In the genomic region with DNA sequence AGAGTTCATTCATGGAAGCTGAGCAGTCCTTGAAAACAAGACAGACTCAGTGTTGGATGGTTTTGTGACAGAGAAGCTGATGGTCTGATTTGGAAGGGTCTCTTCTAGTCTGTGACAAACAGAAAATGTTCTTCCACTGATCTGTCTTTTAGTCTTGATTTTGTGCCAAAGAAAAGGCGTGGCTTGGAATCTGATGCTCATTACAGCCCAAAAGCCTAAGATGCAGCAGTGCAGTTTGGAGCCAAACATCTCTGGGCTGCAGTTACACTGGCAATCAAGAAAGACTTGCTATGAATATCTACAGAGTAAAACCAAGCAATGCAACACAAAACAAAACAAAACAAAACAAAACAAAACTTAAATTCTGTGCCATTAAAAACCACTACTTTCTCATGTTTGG, we compare ENCODE assay signal across 23 mouse cellular contexts. TPM values are rescaled to one million over a fixed set of nuclear protein-coding genes. Genes with fewer than 3 reads are reported as not detected.
DNase-seq lines count a peak whose midpoint lies in the region; ATAC-seq and TF ChIP-seq lines count a peak whose summit lies in the region.
"Had no signal": no experiment of that assay in that cellular context is flagged by ENCODE, and none has a peak within 500 bp of the region (broad histone marks: within the 10 kb centered on the region; RNA-seq: fewer than 3 reads in every experiment).

No protein-coding gene starts in this region.

- 37% methylated on average over 1 of the region's 1 CpGs for WGBS in forebrain, postnatal 0 days
- 53% methylated on average over 1 of the region's 1 CpGs for WGBS in forebrain, embryonic 13.5 days

- peak; percentile 31 for DNase-seq in forebrain, postnatal 0 days
- DNase-seq in left cerebral cortex, adult 2 months (ENCODE audit: extremely low spot score in 1 of 2, low spot score in 2 of 2): no peak
- no peak for DNase-seq in left cerebral cortex, adult 8-10 months (ENCODE audit: low spot score in 2 of 2)
- peak; percentile 30 for DNase-seq in 3T3-L1 (ENCODE audit: low read depth, low spot score)
- DNase-seq in Muller cell, postnatal 12 days (ENCODE audit: inconsistent ontology term): peak; percentile 25
- no peak for DNase-seq in spleen, adult 12 weeks (ENCODE audit: low spot score)
- DNase-seq in right cerebral cortex, postnatal 25 days: no peak
- DNase-seq: adrenal gland, postnatal 36 days; cerebellum, adult 18-20 months; cerebellum, postnatal 36 days; embryo, embryonic 11 days; gastrocnemius, postnatal 25 days; kidney, postnatal 4 days; liver; lung, postnatal 4 days; midbrain, embryonic 14.5 days; spleen, adult 18-20 months had no signal

- no peak overlapping the region for H3K4me3 ChIP-seq in forebrain, postnatal 0 days (ENCODE audit: low read depth, low read length)
- H3K4me3 ChIP-seq in forebrain, embryonic 13.5 days: no peak overlapping the region
- H3K4me3 ChIP-seq in left cerebral cortex, adult 2 months: no peak overlapping the region
- H3K4me3 ChIP-seq: heart, embryonic 12.5 days; hindbrain, embryonic 12.5 days; kidney, embryonic 15.5 days had no signal

- no peaks in the 10 kb centered on the region for H3K27me3 ChIP-seq in forebrain, postnatal 0 days (ENCODE audit: insufficient read depth, low read length)
- H3K27me3 ChIP-seq in forebrain, embryonic 13.5 days: no peaks in the 10 kb centered on the region
- H3K27me3 ChIP-seq: heart, embryonic 12.5 days; hindbrain, embryonic 12.5 days; kidney, embryonic 15.5 days had no signal

- H3K4me2 ChIP-seq in forebrain, postnatal 0 days (ENCODE audit: low read depth): no peak overlapping the region
- no peak overlapping the region for H3K4me2 ChIP-seq in forebrain, embryonic 13.5 days
- H3K4me2 ChIP-seq: heart, embryonic 12.5 days; hindbrain, embryonic 12.5 days; kidney, embryonic 15.5 days had no signal

- no peak for TF ChIP-seq CTCF in forebrain, postnatal 0 days (IDR thresholded peaks at IDR 0.05; ENCODE audit: low read depth)
- no peak for TF ChIP-seq CTCF in left cerebral cortex, adult 2 months (IDR thresholded peaks at IDR 0.05)

- no peaks in the 10 kb centered on the region for H3K9me3 ChIP-seq in forebrain, postnatal 0 days (ENCODE audit: low read length)
- no peaks in the 10 kb centered on the region for H3K9me3 ChIP-seq in forebrain, embryonic 13.5 days (replicated peaks)
- H3K9me3 ChIP-seq: heart, embryonic 12.5 days; hindbrain, embryonic 12.5 days; kidney, embryonic 15.5 days had no signal

- no peaks in the 10 kb centered on the region for H3K4me1 ChIP-seq in forebrain, postnatal 0 days (ENCODE audit: insufficient read depth)
- H3K4me1 ChIP-seq in forebrain, embryonic 13.5 days: no peaks in the 10 kb centered on the region
- H3K4me1 ChIP-seq: heart, embryonic 12.5 days; hindbrain, embryonic 12.5 days; kidney, embryonic 15.5 days had no signal

- no peak overlapping the region for H3K9ac ChIP-seq in forebrain, postnatal 0 days
- no peak overlapping the region for H3K9ac ChIP-seq in forebrain, embryonic 13.5 days
- H3K9ac ChIP-seq: heart, embryonic 12.5 days; hindbrain, embryonic 12.5 days; kidney, embryonic 15.5 days had no signal

- ATAC-seq in forebrain, postnatal 0 days: no peak
- ATAC-seq in forebrain, embryonic 13.5 days: no peak
- ATAC-seq: intestine, postnatal 0 days had no signal

- intact Hi-C loops in left cerebral cortex, adult 2 months (cut with DNase I): no loop called here

- H3K27ac ChIP-seq in forebrain, postnatal 0 days (ENCODE audit: low read depth, low read length): no peak overlapping the region
- no peak overlapping the region for H3K27ac ChIP-seq in forebrain, embryonic 13.5 days
- 0 out of 2 replicates have a peak overlapping the region, but pooled peaks have one; percentile 7 for H3K27ac ChIP-seq in left cerebral cortex, adult 2 months
- H3K27ac ChIP-seq: hindbrain, embryonic 12.5 days; kidney, embryonic 15.5 days had no signal

- H3K36me3 ChIP-seq in forebrain, postnatal 0 days (ENCODE audit: insufficient read depth): peaks cover 34% of the 10 kb centered on the region
- H3K36me3 ChIP-seq in forebrain, embryonic 13.5 days (ENCODE audit: poor library complexity, severe bottlenecking): peaks cover 8% of the 10 kb centered on the region
- H3K36me3 ChIP-seq: heart, embryonic 12.5 days; kidney, embryonic 15.5 days had no signal

RNA-seq across cellular contexts. Expression of gene Dzank1, which starts 43.1 kb away (rescaled TPM):
- 11.5 and 15.0 TPM in 2 replicates for total RNA-seq in forebrain, postnatal 0 days (2014; rRNA removed)
- 6.6 and 9.2 TPM in 2 replicates for polyA plus RNA-seq in forebrain, postnatal 0 days (2015; fragmentation: Nextera tagmentation; extraction: Ambion mirVana)
- polyA plus RNA-seq in forebrain, embryonic 13.5 days (2015; fragmentation: Nextera tagmentation; extraction: Ambion mirVana): 2.7 and 4.5 TPM in 2 replicates
- 100 to 1,000 TPM; 171 to 174 TPM for total RNA-seq in left cerebral cortex, adult 2 months (2021)
- total RNA-seq in left cerebral cortex, adult 8-10 months (2022): 100 to 1,000 TPM; 194 to 219 (median 202) TPM
- total RNA-seq: megakaryocyte-erythroid progenitor cell, adult 5-6 weeks had no signal

RNA-seq across cellular contexts. Expression of gene Polr3f, which starts 43.4 kb away (rescaled TPM):
- 30.2 and 39.0 TPM in 2 replicates for total RNA-seq in forebrain, postnatal 0 days (2014; rRNA removed)
- polyA plus RNA-seq in forebrain, postnatal 0 days (2015; fragmentation: Nextera tagmentation; extraction: Ambion mirVana): 15.4 and 20.2 TPM in 2 replicates
- polyA plus RNA-seq in forebrain, embryonic 13.5 days (2015; fragmentation: Nextera tagmentation; extraction: Ambion mirVana): 33.4 and 36.0 TPM in 2 replicates
- 10 to 100 TPM; 24.0 to 28.0 TPM for total RNA-seq in left cerebral cortex, adult 2 months (2021)
- total RNA-seq in left cerebral cortex, adult 8-10 months (2022): 10 to 100 TPM; 20.7 to 25.0 (median 23.7) TPM

Comparison
In these comparisons a context has a peak if more than half of its experiments do, and no peak if none do; other contexts are left out.
1. DNase-seq: peak in forebrain, postnatal 0 days (single experiment), 3T3-L1 (single experiment) and Muller cell, postnatal 12 days (single experiment); none in left cerebral cortex, adult 2 months (0 of 2), left cerebral cortex, adult 8-10 months (0 of 2), spleen, adult 12 weeks (single experiment) and right cerebral cortex, postnatal 25 days (single experiment).
2. RNA of gene Dzank1, which starts 43.1 kb away (total RNA-seq): 194 to 219 TPM in left cerebral cortex, adult 8-10 months and 171 to 174 TPM in left cerebral cortex, adult 2 months; 11.5 to 15.0 TPM in forebrain, postnatal 0 days; every median in the first group is over 10 times any median in the second.